Mouse (Mus musculus): Measurements from ENCODE around the gene Ccl1. TPM values are rescaled to one million over a fixed set of nuclear protein-coding genes. Genes with fewer than 3 reads are reported as not detected.

Ccl1 gene
- polyA plus RNA-seq, 1 experiment: not detected

DNA sequence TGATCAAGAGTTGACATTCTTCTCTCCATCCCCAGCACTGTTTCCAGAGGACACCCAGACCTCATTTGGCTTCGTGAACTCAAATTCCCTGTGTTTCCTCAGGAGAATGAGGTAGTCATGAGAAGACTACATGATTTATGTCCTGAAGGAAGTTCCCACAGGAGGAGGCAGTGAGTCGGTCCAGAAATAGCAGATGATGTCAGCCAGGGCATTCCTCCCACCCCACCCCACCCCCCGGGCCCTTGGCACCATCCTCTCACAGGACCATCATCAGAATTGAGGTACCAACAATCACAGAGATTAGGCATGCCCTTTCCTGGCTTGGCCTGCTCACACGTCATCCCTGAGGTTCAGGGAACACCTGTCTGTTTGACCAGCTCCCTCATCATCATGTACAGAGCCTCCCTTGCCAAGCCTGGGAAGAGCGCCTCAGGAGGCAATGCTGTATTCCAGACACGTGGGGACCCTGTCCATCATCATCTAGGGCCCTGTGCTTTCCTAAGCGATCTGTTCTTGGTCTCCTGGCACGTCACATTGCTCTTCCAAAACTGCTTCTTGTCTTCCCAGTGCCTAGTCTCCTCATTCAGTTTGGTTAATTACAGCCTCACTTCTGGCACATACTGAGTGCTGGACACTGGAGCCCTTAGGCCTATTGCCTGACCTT lies 31.2 kb downstream of the Ccl1 start:
- 69% methylated on average over 8 of the region's 8 CpGs for WGBS
- Histone ChIP-seq H3K27ac (ENCODE audit: insufficient read depth, low read depth, low read length) (no peak overlapping the region), H3K4me3 (ENCODE audit: insufficient read depth, low read depth, low read length) (no peak overlapping the region), H3K4me1 (ENCODE audit: control insufficient read depth, insufficient read depth, low read length) (peaks cover 3% of the 10 kb centered on the region; the same call in 1 of the 2 replicates)
- no peak for TF ChIP-seq CTCF (IDR thresholded peaks at IDR 0.05; ENCODE audit: insufficient read depth, low read depth, low read length)
- no peak for TF ChIP-seq POLR2A (IDR thresholded peaks at IDR 0.05; ENCODE audit: insufficient read depth, low read depth, low read length)

- no peak for TF ChIP-seq CTCF (IDR thresholded peaks at IDR 0.05; ENCODE audit: insufficient read depth, low read depth, low read length)
- no peak for TF ChIP-seq POLR2A (IDR thresholded peaks at IDR 0.05; ENCODE audit: insufficient read depth, low read depth, low read length)
These were observed 46.4 kb downstream of the Ccl1 start for GRCm38 (mm10) chr11:82259131-82259530.

DNA sequence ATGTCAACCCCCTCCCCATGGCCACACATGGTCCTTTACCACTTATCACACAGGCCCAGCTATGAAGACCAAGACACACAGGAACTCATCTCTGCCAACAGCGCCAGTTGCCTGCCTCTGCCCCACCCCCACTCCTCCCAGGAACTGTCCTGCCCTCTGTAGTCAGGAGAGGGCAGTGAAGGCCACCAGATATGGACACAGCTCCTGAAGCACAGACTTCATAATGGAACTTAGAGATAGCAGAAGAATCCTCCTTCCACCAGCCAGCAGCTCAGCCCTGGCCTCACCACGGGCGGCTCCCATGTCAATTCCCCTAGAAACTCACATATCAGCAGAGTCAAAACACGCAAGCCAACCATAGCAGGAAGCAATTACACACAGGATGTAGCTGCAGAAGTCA lies 49.9 kb downstream of the Ccl1 start:
- Histone ChIP-seq H3K27ac (ENCODE audit: insufficient read depth, low read depth, low read length) (no peak overlapping the region), H3K4me3 (ENCODE audit: insufficient read depth, low read depth, low read length) (no peak overlapping the region), H3K4me1 (ENCODE audit: control insufficient read depth, insufficient read depth, low read length) (peaks cover 16% of the 10 kb centered on the region)
- 37% methylated on average over 4 of the region's 4 CpGs for WGBS
- TF ChIP-seq CTCF (IDR thresholded peaks at IDR 0.05; ENCODE audit: insufficient read depth, low read depth, low read length) (no peak), POLR2A (IDR thresholded peaks at IDR 0.05; ENCODE audit: insufficient read depth, low read depth, low read length) (no peak)

More at GRCm38 (mm10) chr11:82259131-82259530, 46.4 kb downstream of the Ccl1 start:
- H3K4me1 ChIP-seq (ENCODE audit: control insufficient read depth, insufficient read depth, low read length): peaks cover 16% of the 10 kb centered on the region
- H3K27ac ChIP-seq (ENCODE audit: insufficient read depth, low read depth, low read length): no peak overlapping the region
- WGBS: 25% methylated on average over 4 of the region's 4 CpGs
- no peak overlapping the region for H3K4me3 ChIP-seq (ENCODE audit: insufficient read depth, low read depth, low read length)

DNA sequence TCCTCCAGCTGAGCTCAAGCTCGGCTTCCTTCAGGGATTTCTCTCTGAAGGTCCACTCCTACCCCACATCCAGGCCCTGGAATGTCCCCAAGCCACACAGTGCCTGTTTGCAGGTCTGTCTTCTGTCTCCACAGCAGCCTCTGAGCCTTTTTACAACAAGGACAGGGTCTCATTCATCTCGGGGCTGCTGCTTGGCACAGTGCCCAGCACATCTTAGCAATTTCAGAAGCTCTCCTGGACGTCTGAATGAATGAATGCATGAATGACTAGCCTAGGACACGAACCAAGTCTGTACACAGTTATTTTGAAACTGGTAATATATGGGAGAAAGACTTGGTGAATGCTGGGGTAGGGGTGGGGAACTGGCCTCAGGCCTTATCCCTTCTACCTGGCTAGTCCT lies 52.1 kb downstream of the Ccl1 start:
- Histone ChIP-seq H3K4me1 (ENCODE audit: control insufficient read depth, insufficient read depth, low read length) (peaks cover 9% of the 10 kb centered on the region), H3K4me3 (ENCODE audit: insufficient read depth, low read depth, low read length) (no peak overlapping the region), H3K27ac (ENCODE audit: insufficient read depth, low read depth, low read length) (no peak overlapping the region)
- no peak for TF ChIP-seq CTCF (IDR thresholded peaks at IDR 0.05; ENCODE audit: insufficient read depth, low read depth, low read length)
- no peak for TF ChIP-seq POLR2A (IDR thresholded peaks at IDR 0.05; ENCODE audit: insufficient read depth, low read depth, low read length)
- 54% methylated on average over 4 of the region's 4 CpGs for WGBS

- peaks cover 9% of the 10 kb centered on the region for H3K4me1 ChIP-seq (ENCODE audit: control insufficient read depth, insufficient read depth, low read length)
- no peak overlapping the region for H3K27ac ChIP-seq (ENCODE audit: insufficient read depth, low read depth, low read length)
- no peak overlapping the region for H3K4me3 ChIP-seq (ENCODE audit: insufficient read depth, low read depth, low read length)
- WGBS: 72% methylated on average over 6 of the region's 6 CpGs
- TF ChIP-seq POLR2A (IDR thresholded peaks at IDR 0.05; ENCODE audit: insufficient read depth, low read depth, low read length) (no peak), CTCF (IDR thresholded peaks at IDR 0.05; ENCODE audit: insufficient read depth, low read depth, low read length) (no peak)
These were observed 54.2 kb downstream of the Ccl1 start for GRCm38 (mm10) chr11:82251251-82251650.

DNA sequence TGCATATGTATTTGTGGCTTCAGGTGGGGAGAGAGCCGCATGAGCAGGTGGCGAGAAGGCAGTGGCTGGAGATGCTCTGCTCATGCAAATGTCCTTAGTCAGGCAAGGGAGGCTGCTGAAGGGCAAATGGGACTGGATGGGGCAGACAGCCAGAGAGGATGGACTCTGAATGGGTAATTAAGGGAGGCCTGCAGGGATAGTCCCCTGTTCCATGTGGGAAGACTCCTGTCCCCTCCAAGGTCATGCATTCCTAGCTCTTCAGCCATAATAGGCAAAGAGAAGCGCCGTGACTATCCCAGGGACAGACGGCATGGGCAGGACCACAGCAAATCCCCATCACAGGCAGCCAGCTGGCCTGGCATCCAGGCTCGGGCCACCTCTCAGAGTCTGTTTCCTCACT lies 55.5 kb downstream of the Ccl1 start:
- 93% methylated on average over 6 of the region's 6 CpGs for WGBS
- Histone ChIP-seq H3K27ac (ENCODE audit: insufficient read depth, low read depth, low read length) (no peak overlapping the region), H3K4me1 (ENCODE audit: control insufficient read depth, insufficient read depth, low read length) (peaks cover 6% of the 10 kb centered on the region; the same call in 1 of the 2 replicates), H3K4me3 (ENCODE audit: insufficient read depth, low read depth, low read length) (no peak overlapping the region)
- TF ChIP-seq POLR2A (IDR thresholded peaks at IDR 0.05; ENCODE audit: insufficient read depth, low read depth, low read length) (no peak), CTCF (IDR thresholded peaks at IDR 0.05; ENCODE audit: insufficient read depth, low read depth, low read length) (no peak)

DNA sequence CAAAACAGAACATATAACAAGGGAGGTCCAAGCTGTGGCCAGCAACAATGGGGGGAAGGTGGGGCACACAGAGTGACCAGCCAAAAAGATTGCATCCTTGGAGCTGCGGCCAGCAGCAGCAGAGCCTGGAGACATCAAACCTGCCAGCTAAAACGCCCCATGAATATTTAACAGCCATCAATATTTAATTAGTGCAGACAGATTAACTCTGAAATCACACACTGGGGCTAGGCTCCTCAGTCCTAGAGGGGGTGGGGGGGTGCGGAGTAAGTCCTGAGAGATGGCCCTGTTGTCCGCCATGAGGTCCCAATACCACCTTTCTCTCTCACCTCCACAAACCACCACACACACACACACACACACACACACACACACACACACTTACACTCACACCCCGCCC lies 68.1 kb downstream of the Ccl1 start:
- Histone ChIP-seq H3K27ac (ENCODE audit: insufficient read depth, low read depth, low read length) (no peak overlapping the region), H3K4me1 (ENCODE audit: control insufficient read depth, insufficient read depth, low read length) (no peaks in the 10 kb centered on the region), H3K4me3 (ENCODE audit: insufficient read depth, low read depth, low read length) (no peak overlapping the region)
- 56% methylated on average over 5 of the region's 5 CpGs for WGBS
- TF ChIP-seq CTCF (IDR thresholded peaks at IDR 0.05; ENCODE audit: insufficient read depth, low read depth, low read length) (no peak), POLR2A (IDR thresholded peaks at IDR 0.05; ENCODE audit: insufficient read depth, low read depth, low read length) (no peak)

DNA sequence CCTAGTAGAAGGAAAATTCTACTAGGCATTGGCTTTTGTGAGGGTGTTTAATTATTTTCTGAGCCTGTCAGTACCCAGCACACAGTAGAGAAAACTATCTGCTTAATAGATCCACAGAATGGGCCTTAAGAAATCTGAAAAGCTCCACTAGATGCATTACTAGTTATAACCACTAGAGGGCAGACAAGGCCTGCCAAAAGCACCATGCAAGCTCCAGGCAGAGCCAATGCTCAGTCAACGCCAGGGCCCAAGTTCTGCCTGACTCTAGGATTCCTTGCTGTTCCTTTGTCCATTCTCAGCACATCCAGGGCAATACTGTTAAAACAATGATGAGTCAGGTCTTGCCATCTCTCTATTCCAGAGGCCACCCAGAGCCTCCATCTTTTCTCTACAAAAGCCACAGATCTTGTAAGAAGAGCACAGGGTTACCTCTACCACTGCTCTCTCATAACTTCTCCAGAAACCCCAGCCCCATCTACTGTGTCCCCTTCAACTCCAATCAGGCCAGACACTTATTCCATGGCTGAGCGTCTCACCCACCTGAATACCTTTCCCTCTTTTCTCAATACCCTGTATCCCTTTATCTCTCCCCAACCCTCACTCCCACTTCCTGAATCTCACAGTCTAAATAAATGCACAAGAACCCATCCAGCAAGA lies 69.8 kb downstream of the Ccl1 start:
- H3K4me3 ChIP-seq (ENCODE audit: insufficient read depth, low read depth, low read length): no peak overlapping the region
- no peak for TF ChIP-seq POLR2A (IDR thresholded peaks at IDR 0.05; ENCODE audit: insufficient read depth, low read depth, low read length)
- TF ChIP-seq CTCF (IDR thresholded peaks at IDR 0.05; ENCODE audit: insufficient read depth, low read depth, low read length): peak; percentile 60
- H3K27ac ChIP-seq (ENCODE audit: insufficient read depth, low read depth, low read length): no peak overlapping the region
- no peaks in the 10 kb centered on the region for H3K4me1 ChIP-seq (ENCODE audit: control insufficient read depth, insufficient read depth, low read length)
- 38% methylated on average over 2 of the region's 2 CpGs for WGBS

GRCm38 (mm10) chr11:82233991-82234390 lies 71.5 kb downstream of the Ccl1 start:
- TF ChIP-seq CTCF (IDR thresholded peaks at IDR 0.05; ENCODE audit: insufficient read depth, low read depth, low read length) (no peak), POLR2A (IDR thresholded peaks at IDR 0.05; ENCODE audit: insufficient read depth, low read depth, low read length) (no peak)
- 73% methylated on average over 6 of the region's 6 CpGs for whole genome bisulfite sequencing
- Histone ChIP-seq H3K4me3 (ENCODE audit: insufficient read depth, low read depth, low read length) (no peak overlapping the region), H3K27ac (ENCODE audit: insufficient read depth, low read depth, low read length) (no peak overlapping the region), H3K4me1 (ENCODE audit: control insufficient read depth, insufficient read depth, low read length) (no peaks in the 10 kb centered on the region)

Data from olfactory bulb, adult 2 months (tissue).